Mouse (Mus musculus) erythroblast, adult 5-6 weeks (primary cell): ENCODE measurements around the gene Zfp592. TPM values are rescaled to one million over a fixed set of nuclear protein-coding genes. Genes with fewer than 3 reads are reported as not detected.
"Not testable (repeated sequence)": the region's sequence is repeated elsewhere in the genome, so short reads cannot be mapped to it uniquely, and the experiment has no call there.

Source experiments
- ATAC-seq: replicated peaks from 2 replicates; pipeline ENCODE4 v1.8.0; 2016; ENCODE audit warnings: moderate number of reproducible peaks, mild to moderate bottlenecking, moderate TSS enrichment, inconsistent platforms; ENCODE audit not compliant: poor library complexity, low FRiP score, severe bottlenecking
- total RNA-seq, 2 experiments: library from RNA; stranded (forward) in 1 of 2; stranded (reverse) in 1 of 2; fragments of 150-400 nt in 1 of 2; fragments of 200-764, 138-1000 nt in 1 of 2; gene quantifications; 2 replicates each; pipeline versions ENCODE4 v1.2.3 to v1.2.4; 2015 to 2017; ENCODE audit warnings: low replicate concordance in 2 of 2

Gene Zfp592
- total RNA-seq (2015; ENCODE audit: low replicate concordance) (9.4 and 10.4 TPM in 2 replicates), total RNA-seq (2017; ENCODE audit: low replicate concordance) (13.8 and 17.7 TPM in 2 replicates)

GRCm38 (mm10) chr7:80992980-80993833 is at the start of gene Zfp592:
Zfp592 (plus strand) TSS chr7:80993681.
- ATAC-seq = peak; percentile 70

- ATAC-seq = peak; percentile 99
Measured at GRCm38 (mm10) chr7:80947445-80948350, 45.8 kb upstream of the Zfp592 start, which contains the start of gene Sec11a. Sec11a (minus strand) TSS chr7:80947780.

GRCm38 (mm10) chr7:80951461-80951860 is 42.0 kb upstream of the Zfp592 start:
- ATAC-seq = no peak

GRCm38 (mm10) chr7:80952140-80952539 is 41.3 kb upstream of the Zfp592 start:
- no peak for ATAC-seq

GRCm38 (mm10) chr7:80954251-80954650 is 39.2 kb upstream of the Zfp592 start:
- no peak for ATAC-seq

GRCm38 (mm10) chr7:80956891-80957290 is 36.6 kb upstream of the Zfp592 start:
- no peak for ATAC-seq

GRCm38 (mm10) chr7:80959003-80959402 is 34.5 kb upstream of the Zfp592 start:
- no peak for ATAC-seq

GRCm38 (mm10) chr7:80962799-80963198 is 30.7 kb upstream of the Zfp592 start:
- ATAC-seq = no peak

GRCm38 (mm10) chr7:80970913-80971312 is 22.6 kb upstream of the Zfp592 start:
- ATAC-seq = no peak

- no peak for ATAC-seq
Measured at GRCm38 (mm10) chr7:80971419-80971818, 22.1 kb upstream of the Zfp592 start.

GRCm38 (mm10) chr7:80972082-80972481 is 21.4 kb upstream of the Zfp592 start:
- no peak for ATAC-seq

- ATAC-seq = not testable (repeated sequence)
Measured at GRCm38 (mm10) chr7:80972920-80973637, 20.4 kb upstream of the Zfp592 start.

GRCm38 (mm10) chr7:80973638-80974015 is 19.9 kb upstream of the Zfp592 start:
- not testable (repeated sequence) for ATAC-seq

GRCm38 (mm10) chr7:80980566-80980965 is 12.9 kb upstream of the Zfp592 start:
- ATAC-seq = no peak

GRCm38 (mm10) chr7:80986458-80987187 is 6.9 kb upstream of the Zfp592 start:
- ATAC-seq = no peak

- ATAC-seq = no peak
Measured at GRCm38 (mm10) chr7:80987805-80988625, 5.5 kb upstream of the Zfp592 start.

- ATAC-seq = no peak
Measured at GRCm38 (mm10) chr7:80990276-80990675, 3.2 kb upstream of the Zfp592 start.

GRCm38 (mm10) chr7:80991589-80991988 is 1.9 kb upstream of the Zfp592 start:
- ATAC-seq = no peak
